Mouse (Mus musculus) C2C12 (cell line): ENCODE results near the gene Tenm4. TPM values are rescaled to one million over a fixed set of nuclear protein-coding genes. Genes with fewer than 3 reads are reported as not detected.

Experiments used
- H3K27me3 ChIP-seq: one replicate; pipeline ENCODE4 v1.6.1; 2011; ENCODE audit not compliant: control insufficient read depth, insufficient read depth, insufficient read length
- H3K36me3 ChIP-seq: one replicate; pipeline ENCODE4 v1.6.1; 2011; ENCODE audit not compliant: control insufficient read depth, insufficient read depth
- H3K4me3 ChIP-seq: one replicate; pipeline ENCODE4 v1.5.1; 2011; ENCODE audit warnings: mild to moderate bottlenecking, control low read depth; ENCODE audit not compliant: poor library complexity, insufficient read depth, severe bottlenecking
- H3K79me2 ChIP-seq: one replicate; pipeline ENCODE4 v1.6.1; 2011; ENCODE audit not compliant: control insufficient read depth, insufficient read depth
- H3K79me3 ChIP-seq: one replicate; pipeline ENCODE4 v1.6.1; 2011; ENCODE audit warnings: low read depth, control low read depth
- H3ac ChIP-seq: one replicate; pipeline ENCODE3; 2011; ENCODE audit warnings: low read depth; ENCODE audit not compliant: control insufficient read depth, insufficient read length
- CEBPB ChIP-seq: IDR thresholded peaks from one replicate; pipeline ENCODE4 v1.6.1; 2011; ENCODE audit warnings: low read depth, mild to moderate bottlenecking, control low read depth, moderate library complexity
- CTCF ChIP-seq: IDR thresholded peaks from one replicate; pipeline ENCODE4 v1.5.1; 2011; ENCODE audit not compliant: control insufficient read depth, insufficient read depth, insufficient read length
- FOSL1 ChIP-seq: IDR thresholded peaks from one replicate; pipeline ENCODE4 v1.8.0; 2011; ENCODE audit warnings: mild to moderate bottlenecking, low read length; ENCODE audit not compliant: poor library complexity, insufficient read depth, severe bottlenecking
- MAX ChIP-seq: IDR thresholded peaks from one replicate; pipeline ENCODE4 v1.6.1; 2011; ENCODE audit warnings: mild to moderate bottlenecking, control low read depth
- MYOD1 ChIP-seq: IDR thresholded peaks from one replicate; pipeline ENCODE4 v1.6.1; 2011; ENCODE audit warnings: low read depth; ENCODE audit not compliant: control insufficient read depth, insufficient read length
- MYOG ChIP-seq: IDR thresholded peaks from one replicate; pipeline ENCODE4 v1.6.1; 2011; ENCODE audit not compliant: control insufficient read depth, insufficient read length; ENCODE audit errors: extremely low read depth
- USF1 ChIP-seq: IDR thresholded peaks from one replicate; pipeline ENCODE4 v1.6.1; 2011; ENCODE audit warnings: low read depth, mild to moderate bottlenecking, control low read depth, moderate library complexity
- polyA plus RNA-seq: library from polyadenylated mRNA; unstranded; fragments of >200 nt; fragmentation: generic; extraction: Trizol; gene quantifications from one replicate; pipeline ENCODE4 v1.2.1, GENCODE M21; 2012; ENCODE audit warnings: missing spikeins

Gene Tenm4
- polyA plus RNA-seq, 1 experiment = 0.71 TPM

DNA sequence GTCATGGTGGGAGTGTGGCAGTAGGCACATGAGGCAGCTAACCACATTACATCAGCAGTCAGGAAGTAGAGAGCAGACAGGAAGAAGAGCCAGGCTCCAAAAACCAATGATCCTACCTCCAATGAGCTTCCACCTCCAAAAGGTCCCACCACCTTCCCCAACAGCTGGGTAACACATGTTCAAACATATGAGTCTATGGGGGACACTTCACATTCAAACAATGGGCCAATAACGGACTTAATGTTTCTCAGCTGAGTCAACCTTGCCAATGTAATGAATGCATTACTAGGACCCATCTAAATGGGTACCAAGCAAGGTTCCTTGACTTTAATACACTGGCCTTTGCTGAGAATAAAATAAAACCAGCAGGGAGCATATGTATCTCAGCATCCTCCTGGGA lies 635.5 kb downstream of the Tenm4 start:
- Histone ChIP-seq H3K36me3 (no peaks in the 10 kb centered on the region), H3K79me3 (no peaks in the 10 kb centered on the region), H3K27me3 (no peaks in the 10 kb centered on the region), H3ac (no peak overlapping the region), H3K4me3 (no peak overlapping the region), H3K79me2 (no peaks in the 10 kb centered on the region)
- TF ChIP-seq CTCF (no peak), MYOG (no peak), MAX (no peak), FOSL1 (no peak), USF1 (no peak), MYOD1 (no peak), CEBPB (no peak)

DNA sequence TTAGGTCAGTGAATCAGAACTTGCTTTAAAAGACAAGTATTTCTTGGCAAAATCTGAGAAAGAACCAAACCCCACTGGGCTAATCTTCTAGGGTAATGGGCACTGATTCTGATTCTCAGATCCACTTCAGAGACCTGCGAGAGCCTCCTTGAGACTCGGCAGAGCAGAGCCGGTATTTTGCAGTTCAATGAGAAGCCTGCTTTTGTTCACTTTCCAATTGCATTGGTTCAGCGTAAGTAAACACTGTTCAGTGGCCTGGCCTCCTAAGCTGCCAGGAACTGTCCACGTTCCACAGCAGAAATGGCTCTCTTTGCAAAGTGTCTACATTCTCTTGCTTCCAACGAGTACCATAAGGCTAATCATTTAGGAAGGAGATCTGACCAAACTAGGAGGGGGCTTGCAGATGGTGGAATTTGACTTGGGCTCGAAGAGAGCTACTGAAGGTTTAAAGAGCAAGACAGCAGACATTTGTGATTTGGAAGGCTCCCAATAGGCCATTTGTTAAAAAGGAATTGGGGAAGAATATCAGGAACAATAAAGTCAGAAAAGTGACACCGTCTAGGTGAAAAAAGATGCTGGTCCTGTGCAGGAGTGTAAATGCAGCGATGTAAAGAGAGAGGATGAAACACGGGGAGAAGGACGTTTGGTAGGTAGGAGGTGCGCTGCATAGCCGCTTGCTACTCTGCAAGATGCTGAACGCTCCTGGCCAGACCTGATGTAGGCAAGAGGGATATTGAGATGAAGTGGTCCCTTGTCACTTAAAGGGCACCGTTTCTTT lies 636.4 kb downstream of the Tenm4 start:
- no peaks in the 10 kb centered on the region for H3K79me2 ChIP-seq
- no peak overlapping the region for H3K4me3 ChIP-seq
- TF ChIP-seq MAX (no peak), MYOD1 (no peak), CTCF (no peak)
- H3ac ChIP-seq = no peak overlapping the region
- H3K79me3 ChIP-seq = no peaks in the 10 kb centered on the region
- H3K27me3 ChIP-seq = no peaks in the 10 kb centered on the region
- H3K36me3 ChIP-seq = no peaks in the 10 kb centered on the region

DNA sequence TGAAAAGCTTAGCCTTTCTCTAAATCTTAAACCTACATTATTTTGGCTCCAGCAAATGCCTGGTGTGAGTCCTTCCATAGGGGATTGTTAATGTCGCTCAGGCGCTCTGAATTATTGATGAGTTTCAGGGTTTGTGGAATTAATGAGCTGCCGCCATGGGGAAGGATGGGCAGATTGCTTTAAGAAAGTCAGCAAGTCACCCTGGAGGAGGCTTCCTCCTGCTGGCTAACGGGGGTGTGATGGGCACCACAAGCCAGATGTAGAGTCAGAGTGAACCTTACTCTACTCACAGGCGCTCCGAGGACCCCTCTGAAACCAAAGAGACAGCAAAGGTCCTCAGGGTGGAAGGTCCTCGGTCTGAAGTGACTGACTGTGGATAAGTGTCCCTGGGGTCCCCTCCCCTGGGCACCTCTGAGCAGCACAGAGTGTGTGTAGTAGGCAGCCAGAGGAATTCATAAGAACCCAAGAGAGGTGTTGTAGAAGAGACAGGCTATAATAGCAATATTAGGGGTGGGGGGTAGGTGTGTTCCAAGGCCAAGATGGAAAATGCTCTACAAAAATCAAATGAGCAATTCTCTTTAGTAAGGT lies 637.1 kb downstream of the Tenm4 start:
- no peaks in the 10 kb centered on the region for H3K27me3 ChIP-seq
- no peaks in the 10 kb centered on the region for H3K79me2 ChIP-seq
- no peaks in the 10 kb centered on the region for H3K79me3 ChIP-seq
- no peak overlapping the region for H3ac ChIP-seq
- TF ChIP-seq FOSL1 = no peak
- TF ChIP-seq CEBPB = no peak
- TF ChIP-seq MYOG = no peak
- no peak for TF ChIP-seq MAX
- TF ChIP-seq MYOD1 = no peak
- no peak for TF ChIP-seq USF1
- no peak for TF ChIP-seq CTCF
- H3K4me3 ChIP-seq = no peak overlapping the region
- H3K36me3 ChIP-seq = no peaks in the 10 kb centered on the region

DNA sequence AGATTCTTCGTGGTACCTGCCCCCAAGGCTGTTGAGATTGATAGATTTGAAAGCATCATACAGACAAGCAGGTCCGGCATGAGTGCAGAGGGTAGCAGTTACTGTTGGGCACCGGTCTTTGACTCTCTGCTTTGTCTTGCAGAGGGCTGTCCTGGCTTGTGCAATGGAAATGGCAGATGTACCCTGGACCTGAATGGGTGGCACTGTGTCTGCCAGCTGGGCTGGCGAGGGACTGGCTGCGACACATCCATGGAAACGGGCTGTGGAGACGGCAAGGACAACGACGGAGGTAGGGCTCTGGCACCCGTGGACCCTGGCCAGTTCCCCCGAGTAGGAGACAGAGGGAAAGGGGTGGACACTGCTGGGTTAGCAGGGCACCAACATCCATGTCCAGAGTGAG lies 640.6 kb downstream of the Tenm4 start:
- TF ChIP-seq CEBPB = no peak
- no peak for TF ChIP-seq MYOG
- no peak for TF ChIP-seq CTCF

DNA sequence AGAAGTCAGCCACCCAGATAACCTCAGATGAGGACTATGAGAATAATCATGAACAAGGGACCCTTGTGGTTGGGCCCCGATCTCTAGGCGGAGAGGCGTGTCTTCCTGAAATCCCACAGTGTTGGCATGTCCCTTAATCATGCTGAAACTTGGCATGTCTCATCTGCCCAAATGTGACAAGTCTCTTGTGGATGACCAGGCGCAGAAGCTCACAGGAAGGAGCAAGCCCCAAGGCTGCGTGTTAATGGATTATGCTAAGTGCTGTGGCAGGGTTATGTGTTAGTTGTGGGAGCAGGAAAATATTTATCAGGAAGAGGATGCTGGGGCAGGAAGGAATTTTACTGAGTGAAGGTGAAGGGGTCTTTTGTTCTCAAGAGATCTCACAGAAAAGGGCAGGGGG lies 642.0 kb downstream of the Tenm4 start:
- TF ChIP-seq CTCF (no peak), MYOG (no peak), FOSL1 (no peak), MYOD1 (no peak), MAX (no peak), CEBPB (no peak), USF1 (no peak)
- Histone ChIP-seq H3K4me3 (no peak overlapping the region), H3ac (no peak overlapping the region), H3K27me3 (no peaks in the 10 kb centered on the region), H3K79me3 (no peaks in the 10 kb centered on the region), H3K36me3 (no peaks in the 10 kb centered on the region), H3K79me2 (no peaks in the 10 kb centered on the region)

More for the DNA sequence above, 640.6 kb downstream of the Tenm4 start:
- H3K27me3 ChIP-seq = no peaks in the 10 kb centered on the region
- H3K36me3 ChIP-seq = no peaks in the 10 kb centered on the region
- H3K4me3 ChIP-seq = no peak overlapping the region
- H3ac ChIP-seq = no peak overlapping the region
- H3K79me2 ChIP-seq = no peaks in the 10 kb centered on the region
- no peaks in the 10 kb centered on the region for H3K79me3 ChIP-seq
